9 mouse cellular contexts compared by ENCODE assay signal in genomic region chr2:165899474-165899873, GRCm38 (mm10). TPM values are rescaled to one million over a fixed set of nuclear protein-coding genes. Genes with fewer than 3 reads are reported as not detected.
DNase-seq lines count a peak whose midpoint lies in the region; ATAC-seq and TF ChIP-seq lines count a peak whose summit lies in the region.
"Had no signal": no experiment of that assay in that cellular context is flagged by ENCODE, and none has a peak within 500 bp of the region (broad histone marks: within the 10 kb centered on the region; RNA-seq: fewer than 3 reads in every experiment).

No protein-coding gene starts in this region.

- H3K4me1 ChIP-seq in kidney, adult 2 months (ENCODE audit: control insufficient read depth, insufficient read depth, low read length) = peaks cover 6% of the 10 kb centered on the region; the same call in 1 of the 2 replicates
- H3K4me1 ChIP-seq in ES-Bruce4 (ENCODE audit: control insufficient read depth, insufficient read depth, low read length) = peaks cover 3% of the 10 kb centered on the region
- peaks cover 22% of the 10 kb centered on the region for H3K4me1 ChIP-seq in limb, embryonic 11.5 days (ENCODE audit: control insufficient read depth, insufficient read depth, low read length)

- TF ChIP-seq EP300 in ES-Bruce4 (IDR thresholded peaks at IDR 0.05; ENCODE audit: insufficient read depth, low read depth, low read length) = no peak

- WGBS in kidney, adult 2 months = 68% methylated on average over 6 of the region's 6 CpGs
- 31% methylated on average over 6 of the region's 6 CpGs for WGBS in limb, embryonic 11.5 days

- no peak overlapping the region for H3K4me2 ChIP-seq in limb, embryonic 11.5 days (ENCODE audit: low read depth, severe bottlenecking)

- H3K36me3 ChIP-seq in kidney, adult 2 months (ENCODE audit: control insufficient read depth, insufficient read depth, low read length) = no peaks in the 10 kb centered on the region
- H3K36me3 ChIP-seq in ES-Bruce4 (ENCODE audit: control insufficient read depth, insufficient read depth, low read length, poor library complexity, severe bottlenecking) = no peaks in the 10 kb centered on the region
- H3K36me3 ChIP-seq in limb, embryonic 11.5 days (ENCODE audit: control insufficient read depth, insufficient read depth, low read length) = no peaks in the 10 kb centered on the region

- H3K27ac ChIP-seq in kidney, adult 2 months (ENCODE audit: insufficient read depth, low read depth, low read length) = no peak overlapping the region
- H3K27ac ChIP-seq in ES-Bruce4 (ENCODE audit: insufficient read depth, low read length) = peak overlapping the region; percentile 96
- peak overlapping the region; percentile 84 for H3K27ac ChIP-seq in limb, embryonic 11.5 days (replicated peaks; ENCODE audit: low read depth, low read length)

- H3K9ac ChIP-seq in ES-Bruce4 (ENCODE audit: low read depth, poor library complexity, severe bottlenecking) = peak overlapping the region; percentile 69
- H3K9ac ChIP-seq in limb, embryonic 11.5 days (ENCODE audit: low read length) = 0 out of 2 replicates have a peak overlapping the region, but pooled peaks have one; percentile 4

- TF ChIP-seq CTCF in kidney, adult 2 months (conservative IDR thresholded peaks at IDR 0.05; ENCODE audit: insufficient read depth, insufficient read length, low read depth, low read length) = 0 out of 2 replicates have a peak, but pooled peaks have one; percentile 13
- TF ChIP-seq CTCF in ES-Bruce4 (IDR thresholded peaks at IDR 0.05; ENCODE audit: low read depth, low read length) = peak; percentile 72

- no peak overlapping the region for H3K4me3 ChIP-seq in kidney, adult 2 months (ENCODE audit: insufficient read depth, low read depth, low read length)
- no peak overlapping the region for H3K4me3 ChIP-seq in ES-Bruce4 (ENCODE audit: low read depth, low read length)
- no peak overlapping the region for H3K4me3 ChIP-seq in limb, embryonic 11.5 days (ENCODE audit: low read depth, low read length)

- DNase-seq in kidney, adult 2 months = no peak
- no peak for DNase-seq in kidney, postnatal 10 days
- DNase-seq in ZHBTc4 (ENCODE audit: low read depth, low spot score) = peak; percentile 60
- DNase-seq in limb, embryonic 11.5 days (ENCODE audit: low spot score) = peak; percentile 51
- no peak for DNase-seq in layer of hippocampus, postnatal 10 days (ENCODE audit: low spot score in 2 of 2)
- no peak for DNase-seq in urinary bladder, adult 18-20 months (ENCODE audit: low spot score in 2 of 2)
- DNase-seq in gastrocnemius, adult 8-10 months (ENCODE audit: low spot score in 2 of 2) = no peak
- DNase-seq: heart, adult 11 months had no signal

- TF ChIP-seq POLR2A in kidney, adult 2 months (IDR thresholded peaks at IDR 0.05; ENCODE audit: low read depth, low read length) = no peak
- no peak for TF ChIP-seq POLR2A in ES-Bruce4 (IDR thresholded peaks at IDR 0.05; ENCODE audit: insufficient read depth, low read length)

- no peak for ATAC-seq in limb, embryonic 11.5 days (ENCODE audit: insufficient number of reproducible peaks, low FRiP score, low TSS enrichment, low read depth)

- H3K9me3 ChIP-seq in ES-Bruce4 (replicated peaks; ENCODE audit: control insufficient read depth, insufficient read depth, low read length, poor library complexity, severe bottlenecking) = no peaks in the 10 kb centered on the region
- no peaks in the 10 kb centered on the region for H3K9me3 ChIP-seq in limb, embryonic 11.5 days (ENCODE audit: control insufficient read depth, low read length)

- no peaks in the 10 kb centered on the region for H3K27me3 ChIP-seq in kidney, adult 2 months (replicated peaks; ENCODE audit: control insufficient read depth, insufficient read depth, low read length)
- H3K27me3 ChIP-seq in ES-Bruce4 (ENCODE audit: control insufficient read depth, insufficient read depth, low read length, poor library complexity, severe bottlenecking) = no peaks in the 10 kb centered on the region
- H3K27me3 ChIP-seq in limb, embryonic 11.5 days (ENCODE audit: control insufficient read depth, insufficient read depth, low read length) = no peaks in the 10 kb centered on the region

RNA-seq across cellular contexts. Expression of gene Zmynd8, which starts 0.7 kb away (rescaled TPM):
- 27.7 and 29.0 TPM in 2 replicates for polyA plus RNA-seq in kidney, adult 2 months (2012; rRNA removed)
- 231 and 237 TPM in 2 replicates for polyA plus RNA-seq in ES-Bruce4 (2011; ENCODE audit: insufficient read depth, insufficient read length, low read depth, missing spikeins)
- 43.5 and 46.9 TPM in 2 replicates for polyA plus RNA-seq in limb, embryonic 11.5 days (2014; fragmentation: Nextera tagmentation; extraction: Ambion mirVana)
- total RNA-seq in layer of hippocampus, postnatal 10 days (2021) = 100 to 1,000 TPM; 112 to 116 TPM
- 10 to 100 TPM; 11.4 to 14.4 (median 13.5) TPM for total RNA-seq in gastrocnemius, adult 8-10 months (2022)

Comparison
In these comparisons a context has a peak if more than half of its experiments do, and no peak if none do; other contexts are left out.
1. DNase-seq: peak in ZHBTc4 (single experiment) and limb, embryonic 11.5 days (single experiment); none in kidney, adult 2 months (single experiment), kidney, postnatal 10 days (single experiment), layer of hippocampus, postnatal 10 days (0 of 2), urinary bladder, adult 18-20 months (0 of 2) and gastrocnemius, adult 8-10 months (0 of 2).